Comparison of ENCODE assay signal across 9 mouse cellular contexts in genomic region chr16:94827092-94827585, GRCm38 (mm10).
DNase-seq lines count a peak whose midpoint lies in the region; ATAC-seq and TF ChIP-seq lines count a peak whose summit lies in the region.
"Had no signal": no experiment of that assay in that cellular context is flagged by ENCODE, and none has a peak within 500 bp of the region (broad histone marks: within the 10 kb centered on the region; RNA-seq: fewer than 3 reads in every experiment).

No protein-coding gene starts in this region.

- DNase-seq in cerebellum, postnatal 25 days: peak; percentile 74 to 79
- peak; percentile 47 for DNase-seq in lung, postnatal 0 days (ENCODE audit: low spot score)
- DNase-seq in ovary, adult 18-20 months (ENCODE audit: low spot score): no peak
- no peak for DNase-seq in urinary bladder, postnatal 4 days (ENCODE audit: low spot score in 2 of 2)
- no peak for DNase-seq in thymus, postnatal 0 days (ENCODE audit: low spot score)

- peak; percentile 72 for ATAC-seq in midbrain, embryonic 13.5 days
- no peak for ATAC-seq in midbrain, embryonic 16.5 days
- ATAC-seq in heart, embryonic 12.5 days (ENCODE audit: insufficient number of reproducible peaks, low FRiP score): peak; percentile 73
- ATAC-seq in lung, postnatal 0 days: peak; percentile 85

- no peaks in the 10 kb centered on the region for H3K9me3 ChIP-seq in midbrain, embryonic 13.5 days
- H3K9me3 ChIP-seq in midbrain, embryonic 16.5 days (replicated peaks; ENCODE audit: control insufficient read depth, low read length, poor library complexity, severe bottlenecking): no peaks in the 10 kb centered on the region
- H3K9me3 ChIP-seq in heart, embryonic 12.5 days (replicated peaks): no peaks in the 10 kb centered on the region
- no peaks in the 10 kb centered on the region for H3K9me3 ChIP-seq in lung, postnatal 0 days (ENCODE audit: low read length)
- H3K9me3 ChIP-seq: megakaryocyte, embryonic 14.5 days had no signal

- H3K36me3 ChIP-seq in midbrain, embryonic 13.5 days: no peaks in the 10 kb centered on the region
- H3K36me3 ChIP-seq in midbrain, embryonic 16.5 days (ENCODE audit: control insufficient read depth, insufficient read depth, low read length): no peaks in the 10 kb centered on the region
- no peaks in the 10 kb centered on the region for H3K36me3 ChIP-seq in heart, embryonic 12.5 days
- no peaks in the 10 kb centered on the region for H3K36me3 ChIP-seq in lung, postnatal 0 days (ENCODE audit: insufficient read depth, low read length)

- TF ChIP-seq EP300 in lung, postnatal 0 days (IDR thresholded peaks at IDR 0.05): no peak

- no peak overlapping the region for H3K4me2 ChIP-seq in midbrain, embryonic 13.5 days (replicated peaks)
- no peak overlapping the region for H3K4me2 ChIP-seq in midbrain, embryonic 16.5 days (ENCODE audit: low read length)
- no peak overlapping the region for H3K4me2 ChIP-seq in heart, embryonic 12.5 days
- H3K4me2 ChIP-seq in lung, postnatal 0 days (replicated peaks; ENCODE audit: low read depth, low read length): 0 out of 2 replicates have a peak overlapping the region, but pooled peaks have one; percentile 6

- TF ChIP-seq CTCF in lung, postnatal 0 days (IDR thresholded peaks at IDR 0.05): no peak

- peaks cover 6% of the 10 kb centered on the region; the same call in 1 of the 2 replicates for H3K4me1 ChIP-seq in midbrain, embryonic 13.5 days (replicated peaks)
- no peaks in the 10 kb centered on the region for H3K4me1 ChIP-seq in midbrain, embryonic 16.5 days (ENCODE audit: control insufficient read depth, insufficient read depth, low read length)
- H3K4me1 ChIP-seq in heart, embryonic 12.5 days (replicated peaks): peaks cover 21% of the 10 kb centered on the region
- H3K4me1 ChIP-seq in lung, postnatal 0 days (ENCODE audit: insufficient read depth, low read depth, low read length): no peaks in the 10 kb centered on the region
- H3K4me1 ChIP-seq: megakaryocyte, embryonic 14.5 days had no signal

- no peak overlapping the region for H3K9ac ChIP-seq in midbrain, embryonic 13.5 days (replicated peaks)
- H3K9ac ChIP-seq in midbrain, embryonic 16.5 days (ENCODE audit: low read depth, low read length): no peak overlapping the region
- H3K9ac ChIP-seq in heart, embryonic 12.5 days: no peak overlapping the region
- H3K9ac ChIP-seq in lung, postnatal 0 days (replicated peaks; ENCODE audit: low read depth): no peak overlapping the region

- no peaks in the 10 kb centered on the region for H3K27me3 ChIP-seq in midbrain, embryonic 13.5 days
- H3K27me3 ChIP-seq in midbrain, embryonic 16.5 days (ENCODE audit: control insufficient read depth, insufficient read depth, low read depth, low read length): no peaks in the 10 kb centered on the region
- H3K27me3 ChIP-seq in heart, embryonic 12.5 days (replicated peaks): no peaks in the 10 kb centered on the region
- H3K27me3 ChIP-seq in lung, postnatal 0 days (replicated peaks; ENCODE audit: insufficient read depth, low read length): no peaks in the 10 kb centered on the region

- no peak overlapping the region for H3K4me3 ChIP-seq in midbrain, embryonic 13.5 days (replicated peaks)
- no peak overlapping the region for H3K4me3 ChIP-seq in midbrain, embryonic 16.5 days (ENCODE audit: low read depth, low read length)
- no peak overlapping the region for H3K4me3 ChIP-seq in heart, embryonic 12.5 days
- H3K4me3 ChIP-seq in lung, postnatal 0 days (ENCODE audit: low read depth, low read length): no peak overlapping the region
- H3K4me3 ChIP-seq: megakaryocyte, embryonic 14.5 days had no signal

- H3K27ac ChIP-seq in midbrain, embryonic 13.5 days: no peak overlapping the region
- no peak overlapping the region for H3K27ac ChIP-seq in midbrain, embryonic 16.5 days (ENCODE audit: low read length)
- H3K27ac ChIP-seq in heart, embryonic 12.5 days (ENCODE audit: poor library complexity, severe bottlenecking): peak overlapping the region; percentile 70
- no peak overlapping the region for H3K27ac ChIP-seq in lung, postnatal 0 days (ENCODE audit: low read length)

- WGBS in midbrain, embryonic 13.5 days: 84% methylated on average over 8 of the region's 8 CpGs
- WGBS in midbrain, embryonic 16.5 days: 67% methylated on average over 8 of the region's 8 CpGs
- 41% methylated on average over 8 of the region's 8 CpGs for WGBS in heart, embryonic 12.5 days
- WGBS in lung, postnatal 0 days: 19% methylated on average over 8 of the region's 8 CpGs

Comparison
In these comparisons a context has a peak if more than half of its experiments do, and no peak if none do; other contexts are left out.
1. DNase-seq: peak in cerebellum, postnatal 25 days (2 of 2) and lung, postnatal 0 days (single experiment); none in ovary, adult 18-20 months (single experiment), urinary bladder, postnatal 4 days (0 of 2) and thymus, postnatal 0 days (single experiment).